Mouse (Mus musculus) lung, adult 2 months (tissue): Measurements from ENCODE around the gene Akr1b3. TPM values are rescaled to one million over a fixed set of nuclear protein-coding genes. Genes with fewer than 3 reads are reported as not detected.

Source experiments
- DNase-seq: peaks from one replicate; pipeline ENCODE4 v3.0.0; 2022
- H3K4me1 ChIP-seq: fragments of 200-500 bp; 2 replicates; pipeline ENCODE4 v1.6.1; 2011; ENCODE audit warnings: low read length; ENCODE audit not compliant: control insufficient read depth, insufficient read depth
- H3K4me3 ChIP-seq: fragments of 200-500 bp; replicated peaks from 2 replicates; pipeline ENCODE3; 2011; ENCODE audit warnings: low read depth, mild to moderate bottlenecking, control low read depth, low read length; ENCODE audit errors: extremely low read depth
- CTCF ChIP-seq: fragments of 200-500 bp; IDR thresholded peaks from 2 replicates; pipeline ENCODE4 v1.5.1; 2011; ENCODE audit warnings: mild to moderate bottlenecking, low read length, control low read depth; ENCODE audit not compliant: insufficient read depth
- POLR2A ChIP-seq: fragments of 200-500 bp; IDR thresholded peaks from 2 replicates; pipeline ENCODE4 v1.6.1; 2011; ENCODE audit warnings: low read depth, mild to moderate bottlenecking, control low read depth, low read length, borderline replicate concordance; ENCODE audit errors: extremely low read depth
- WGBS: fragments of 180-500 bp; shearing (Covaris S2); methylation state at CpG from one replicate; pipeline ENCODE4 v1.1.7; 2018; 5-methylcytosine and 5-hydroxymethylcytosine counted together
- polyA plus RNA-seq: library from polyadenylated mRNA; depleted of rRNA; stranded (reverse); fragments of >200 nt; gene quantifications from 2 replicates; pipeline ENCODE4 v1.2.3, GENCODE M21; 2012

The Akr1b3 gene
- polyA plus RNA-seq, 1 experiment: 153 TPM

DNA sequence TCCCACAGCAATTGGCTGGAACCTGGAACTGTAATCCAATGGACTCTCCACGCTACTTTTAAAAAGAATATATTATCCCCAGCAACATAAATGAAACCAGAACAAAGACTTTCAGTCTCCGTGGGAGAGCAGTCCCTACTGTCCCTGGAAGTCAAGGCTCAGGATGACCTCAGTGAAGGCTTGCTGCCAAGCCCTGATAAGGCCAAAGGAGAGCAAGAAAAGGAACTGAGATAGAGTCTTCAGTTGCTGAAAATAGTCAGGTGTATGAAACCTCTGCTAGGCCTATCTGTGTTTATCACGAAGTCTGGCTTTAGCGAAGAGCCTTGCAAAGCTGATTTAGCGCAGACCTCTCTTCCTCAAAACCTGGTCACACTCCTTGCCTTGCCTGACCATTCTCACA, 14.1 kb upstream of the Akr1b3 start:
- Histone ChIP-seq H3K4me3 (no peak overlapping the region), H3K4me1 (0 out of 2 replicates have a peak, but pooled peaks cover 2% of the 10 kb centered on the region)
- TF ChIP-seq POLR2A: no peak
- TF ChIP-seq CTCF: no peak
- no peak for DNase-seq
- 79% methylated on average over 5 of the region's 5 CpGs for WGBS

DNA sequence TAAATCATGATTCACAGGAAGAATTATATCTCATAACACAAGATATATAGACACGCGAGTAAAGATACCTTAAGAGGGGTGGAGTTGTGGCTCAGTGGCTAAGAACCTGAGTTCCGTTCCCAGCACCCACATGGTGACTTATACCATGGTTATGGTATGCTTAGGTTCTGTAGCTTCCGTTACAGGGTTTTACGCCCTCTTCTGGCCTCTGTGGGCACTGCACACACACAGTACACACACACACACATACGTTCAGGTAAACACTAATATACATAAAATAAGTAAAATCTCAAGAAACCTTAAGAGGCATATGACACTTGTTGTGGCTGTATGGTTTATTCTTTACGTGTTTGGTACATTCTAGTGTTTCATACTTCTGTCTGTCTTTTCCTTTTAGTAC, 4.8 kb upstream of the Akr1b3 start:
- DNase-seq: no peak
- 94% methylated on average over 7 of the region's 7 CpGs for WGBS
- TF ChIP-seq CTCF (no peak), POLR2A (no peak)
- peaks cover 2% of the 10 kb centered on the region; the same call in 1 of the 2 replicates for H3K4me1 ChIP-seq
- H3K4me3 ChIP-seq: no peak overlapping the region

DNA sequence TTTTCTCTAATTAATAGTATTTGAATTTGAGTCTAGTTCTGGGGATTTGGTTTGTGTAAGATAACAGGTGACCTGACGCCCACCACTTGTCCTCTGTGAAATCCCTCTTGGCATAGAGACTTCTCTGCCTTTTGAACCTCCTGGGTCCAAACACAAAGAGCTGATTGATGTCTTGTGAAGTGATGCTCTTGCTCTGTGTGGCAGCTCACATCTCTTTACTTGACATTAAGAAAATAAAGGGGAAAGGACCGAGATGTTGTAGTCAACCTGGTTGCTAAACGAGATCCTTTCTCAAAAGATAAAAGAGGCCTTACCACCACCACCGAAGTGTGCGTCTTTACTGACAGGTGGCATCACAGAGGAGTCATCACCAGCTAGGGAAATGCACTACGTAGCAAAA, 1.4 kb upstream of the Akr1b3 start:
- TF ChIP-seq POLR2A (no peak), CTCF (no peak)
- 59% methylated on average over 6 of the region's 6 CpGs for WGBS
- DNase-seq: no peak
- Histone ChIP-seq H3K4me3 (no peak overlapping the region), H3K4me1 (peaks cover 11% of the 10 kb centered on the region)

DNA sequence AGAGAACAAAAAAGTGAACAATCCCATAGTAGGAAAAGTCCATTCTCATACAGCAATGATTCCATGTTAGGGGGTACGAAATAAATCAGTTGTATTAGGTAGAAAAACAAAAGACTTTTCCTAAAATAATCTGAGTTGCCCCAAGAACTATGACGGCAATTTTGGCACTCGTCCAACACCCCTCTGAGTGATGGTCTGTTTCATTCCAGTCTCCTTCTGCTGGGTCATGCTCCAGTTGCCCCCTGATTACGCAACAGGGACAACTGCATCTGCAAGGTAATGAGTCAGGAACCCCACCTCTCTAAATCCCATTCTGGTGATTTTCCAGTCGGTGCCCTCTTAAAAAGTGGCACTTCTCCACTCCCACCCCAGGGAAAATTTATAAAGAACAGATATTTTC, 894 bp upstream of the Akr1b3 start:
- WGBS: 28% methylated on average over 5 of the region's 5 CpGs
- H3K4me1 ChIP-seq: peaks cover 15% of the 10 kb centered on the region
- TF ChIP-seq POLR2A (no peak), CTCF (no peak)
- no peak overlapping the region for H3K4me3 ChIP-seq
- DNase-seq: no peak

DNA sequence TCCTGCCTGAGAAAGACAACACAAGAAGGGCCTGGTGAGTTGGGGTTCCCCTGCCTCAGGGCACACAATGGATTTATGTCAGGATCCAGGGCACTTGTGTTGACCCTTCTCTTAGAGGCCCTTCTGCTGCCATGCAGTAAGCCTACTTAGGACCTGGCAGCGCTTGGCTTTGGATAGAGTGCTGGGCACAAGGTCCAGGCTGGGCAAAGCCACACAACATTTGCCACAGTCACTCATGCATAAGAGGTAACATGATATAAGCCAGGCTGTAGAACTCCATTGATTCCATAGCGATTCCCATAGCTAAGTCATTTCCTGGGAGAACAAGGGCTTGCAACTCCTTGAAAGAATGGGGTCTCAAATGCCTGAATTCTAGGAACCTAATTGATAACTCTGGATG, 3.4 kb downstream of the Akr1b3 start:
- H3K4me1 ChIP-seq: peaks cover 16% of the 10 kb centered on the region
- DNase-seq: no peak
- TF ChIP-seq POLR2A (no peak), CTCF (no peak)
- 81% methylated on average over 2 of the region's 2 CpGs for WGBS
- no peak overlapping the region for H3K4me3 ChIP-seq

DNA sequence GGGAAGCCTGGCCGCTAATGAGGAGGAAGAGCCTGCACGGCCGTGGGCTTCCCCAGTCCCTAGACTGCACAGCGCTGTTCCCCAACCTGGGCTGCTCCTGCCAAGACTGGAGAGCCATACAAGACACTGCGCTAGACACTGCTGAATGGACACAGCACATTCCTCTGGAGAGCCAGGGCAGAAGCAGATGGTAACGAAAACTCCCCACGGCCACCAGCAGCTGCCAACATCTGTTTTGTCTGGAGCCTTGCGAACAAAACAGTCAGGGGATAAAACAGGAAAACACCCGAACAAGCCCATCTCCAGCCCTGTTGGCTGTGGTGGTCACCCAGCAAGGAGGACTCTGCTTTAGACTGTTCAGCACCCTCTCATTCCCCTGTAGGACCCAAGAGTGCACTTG, 3.9 kb downstream of the Akr1b3 start:
- peaks cover 16% of the 10 kb centered on the region for H3K4me1 ChIP-seq
- TF ChIP-seq POLR2A (no peak), CTCF (no peak)
- no peak for DNase-seq
- 64% methylated on average over 9 of the region's 9 CpGs for WGBS
- H3K4me3 ChIP-seq: no peak overlapping the region

DNA sequence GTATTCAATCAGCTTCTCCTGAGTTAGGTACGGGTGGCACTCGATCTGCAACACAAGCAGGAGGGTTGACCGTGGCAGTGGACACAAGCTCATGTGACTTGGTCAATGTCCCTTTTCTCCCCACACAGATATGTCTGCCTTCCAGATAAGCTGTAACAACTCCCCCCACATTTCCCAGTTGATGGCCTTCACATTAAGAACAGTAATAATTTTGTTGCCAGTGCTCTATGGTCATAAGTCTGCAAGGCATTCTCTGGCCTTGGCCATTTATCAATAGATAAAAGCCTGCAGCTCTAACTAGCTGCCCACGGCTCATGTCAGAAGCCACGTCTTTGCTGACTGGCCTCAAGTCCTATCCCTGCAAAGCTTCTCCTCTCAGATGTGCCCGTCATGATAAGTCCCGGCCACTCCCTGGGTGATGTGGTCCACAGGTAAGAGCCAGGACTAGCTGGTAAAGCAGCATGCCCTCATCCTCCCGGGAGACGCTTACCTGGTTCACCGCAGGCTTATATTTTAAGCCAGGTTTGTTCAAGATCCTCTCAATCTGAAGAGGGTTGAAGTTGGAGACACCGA, 7.2 kb downstream of the Akr1b3 start:
- no peak for TF ChIP-seq CTCF
- no peak for TF ChIP-seq POLR2A
- no peak for DNase-seq
- H3K4me3 ChIP-seq: no peak overlapping the region
- H3K4me1 ChIP-seq: peaks cover 11% of the 10 kb centered on the region
- 89% methylated on average over 11 of the region's 11 CpGs for WGBS

DNA sequence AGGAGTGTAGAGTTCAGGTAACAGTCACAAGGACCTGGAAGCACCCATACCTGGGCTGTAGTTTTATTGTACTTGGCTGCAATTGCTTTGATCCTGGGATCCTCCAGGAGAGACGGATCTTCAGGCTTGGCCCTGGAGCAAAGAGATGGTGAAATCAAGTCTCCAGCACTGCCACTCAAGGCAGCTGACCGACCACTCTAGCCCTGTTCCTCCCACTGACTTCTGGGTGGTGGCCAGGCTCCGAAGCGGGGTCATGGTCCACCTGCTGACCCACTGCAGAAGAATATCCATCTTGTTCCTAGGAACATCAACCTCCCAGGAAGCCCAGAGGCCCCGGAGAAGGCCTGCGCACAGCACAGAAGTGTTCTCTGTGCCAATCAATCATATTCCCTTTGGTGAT, 7.8 kb downstream of the Akr1b3 start:
- DNase-seq: no peak
- Histone ChIP-seq H3K4me1 (peaks cover 11% of the 10 kb centered on the region), H3K4me3 (no peak overlapping the region)
- 83% methylated on average over 6 of the region's 6 CpGs for WGBS
- TF ChIP-seq POLR2A (no peak), CTCF (no peak)

DNA sequence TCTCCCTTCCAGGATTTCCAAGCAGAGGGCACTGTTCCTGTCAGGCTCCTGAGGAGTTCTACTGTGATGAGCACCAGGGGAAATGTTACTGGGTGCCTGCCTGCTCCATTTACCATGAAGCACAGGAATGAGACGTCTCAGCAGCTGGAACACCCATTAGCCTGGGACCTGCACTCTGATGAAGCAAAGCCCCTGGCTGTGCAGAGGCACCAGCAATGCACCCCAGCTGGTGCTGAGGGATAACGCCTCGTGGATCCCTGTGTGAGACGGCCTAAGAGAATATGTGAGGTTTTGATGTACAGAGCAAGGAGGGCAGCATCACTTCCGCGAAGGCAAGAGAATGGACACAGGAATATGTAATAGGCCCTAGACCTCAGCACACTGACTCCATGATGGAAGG, 10.5 kb downstream of the Akr1b3 start:
- TF ChIP-seq CTCF: no peak
- TF ChIP-seq POLR2A: no peak
- WGBS: 81% methylated on average over 6 of the region's 6 CpGs
- DNase-seq: no peak

DNA sequence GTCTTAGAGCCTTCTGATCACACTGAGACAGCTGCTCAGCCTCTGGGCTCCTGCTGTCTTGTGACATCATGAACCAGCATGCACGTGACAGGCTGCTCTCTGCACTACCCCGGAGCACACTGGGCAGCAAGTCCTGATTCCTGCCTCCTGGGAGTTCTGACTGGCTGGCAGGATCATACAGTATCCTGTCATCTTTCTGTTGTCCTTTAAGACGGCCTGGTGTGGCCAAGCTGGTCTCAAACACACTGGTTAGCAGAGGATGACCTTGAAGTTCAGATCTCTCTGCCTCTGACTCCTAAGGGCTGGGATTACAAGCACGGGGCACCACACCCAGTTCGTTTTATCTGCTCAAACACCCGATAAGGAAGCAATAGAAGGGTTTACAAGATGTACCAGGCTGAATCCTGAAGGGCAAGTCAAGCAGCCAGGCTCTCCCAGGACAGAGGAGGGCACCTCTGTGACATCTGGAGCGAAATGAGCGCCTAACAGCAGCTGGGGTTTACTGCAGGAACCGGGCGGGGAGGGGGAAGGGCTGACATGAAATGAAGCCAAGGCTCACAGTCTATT, 12.5 kb downstream of the Akr1b3 start:
- WGBS: 61% methylated on average over 10 of the region's 10 CpGs
- H3K4me3 ChIP-seq: no peak overlapping the region
- TF ChIP-seq POLR2A: no peak
- no peak for TF ChIP-seq CTCF
- no peak for DNase-seq
- no peaks in the 10 kb centered on the region for H3K4me1 ChIP-seq

More for the DNA sequence above, 10.5 kb downstream of the Akr1b3 start:
- no peaks in the 10 kb centered on the region for H3K4me1 ChIP-seq
- H3K4me3 ChIP-seq: no peak overlapping the region

DNA sequence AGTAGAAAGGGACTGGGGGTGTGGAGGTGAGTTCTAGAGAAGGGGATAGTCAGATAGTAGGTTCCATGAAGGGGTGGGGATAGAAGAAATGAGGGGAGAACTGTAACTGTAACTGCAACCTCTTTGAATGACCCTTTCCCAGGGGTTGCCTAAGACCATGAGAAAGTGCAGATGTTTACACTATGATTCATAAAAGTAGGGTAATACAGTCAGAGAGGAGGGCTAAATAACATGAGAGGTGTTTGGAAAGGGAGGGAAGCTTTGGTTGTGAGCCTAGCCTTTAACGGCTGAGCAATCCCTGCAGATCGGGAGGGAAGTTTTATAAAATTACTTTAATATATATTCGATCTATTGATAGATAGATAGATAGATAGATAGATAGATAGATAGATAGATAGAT, 20.2 kb downstream of the Akr1b3 start:
- H3K4me3 ChIP-seq: no peak overlapping the region
- no peak for DNase-seq
- WGBS: 82% methylated on average over 3 of the region's 3 CpGs
- H3K4me1 ChIP-seq: no peaks in the 10 kb centered on the region
- TF ChIP-seq POLR2A (no peak), CTCF (no peak)
